Mouse (Mus musculus): ENCODE results near the gene H2al1n.
"Not testable (repeated sequence)": the region's sequence is repeated elsewhere in the genome, so short reads cannot be mapped to it uniquely, and the experiment has no call there.

Gene H2al1n

DNA sequence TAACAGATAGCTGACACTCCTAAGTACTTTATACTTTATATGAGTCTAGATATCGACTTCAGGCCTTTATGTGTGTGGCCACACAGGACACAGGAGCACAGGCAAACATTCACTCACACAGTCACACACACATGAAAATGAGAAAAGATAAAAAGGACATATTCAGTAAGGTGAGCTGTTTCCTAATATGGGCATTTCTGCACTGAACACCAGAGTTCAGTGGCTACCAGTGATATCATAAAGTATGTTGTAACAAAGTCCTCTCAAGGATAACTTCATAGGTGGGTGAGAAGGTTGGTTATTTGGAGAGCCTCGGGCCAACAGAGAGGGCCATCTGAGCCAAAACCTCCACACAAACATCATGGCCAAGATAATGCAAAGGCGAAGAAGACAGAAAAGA, at the start of gene H2al1n:
Gene H2al1n, plus strand, starts transcription at position 301 of the 400 bp plus-strand sequence.
- not testable (repeated sequence) for DNase-seq (ENCODE audit: low spot score)

DNA sequence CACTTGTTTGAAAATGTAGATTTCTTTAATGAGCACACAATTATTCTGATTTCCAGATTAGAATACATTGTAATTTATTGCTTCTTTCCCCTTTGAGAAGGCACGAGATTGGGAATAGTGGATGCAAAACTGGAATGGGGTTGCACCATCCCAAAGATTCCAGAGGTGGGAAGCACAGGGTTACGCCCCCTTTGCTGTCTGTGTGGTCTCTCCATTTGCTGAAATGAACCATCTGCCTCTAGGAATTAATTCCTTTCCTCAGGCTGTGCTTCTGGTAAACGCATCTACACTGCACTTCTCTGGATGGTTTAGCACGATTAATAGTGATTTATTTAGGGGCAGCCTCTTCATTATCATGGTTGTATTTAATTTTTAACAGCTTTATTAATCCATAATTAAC, 11.7 kb upstream of the H2al1n start:
- no peak for DNase-seq (ENCODE audit: low spot score)

DNA sequence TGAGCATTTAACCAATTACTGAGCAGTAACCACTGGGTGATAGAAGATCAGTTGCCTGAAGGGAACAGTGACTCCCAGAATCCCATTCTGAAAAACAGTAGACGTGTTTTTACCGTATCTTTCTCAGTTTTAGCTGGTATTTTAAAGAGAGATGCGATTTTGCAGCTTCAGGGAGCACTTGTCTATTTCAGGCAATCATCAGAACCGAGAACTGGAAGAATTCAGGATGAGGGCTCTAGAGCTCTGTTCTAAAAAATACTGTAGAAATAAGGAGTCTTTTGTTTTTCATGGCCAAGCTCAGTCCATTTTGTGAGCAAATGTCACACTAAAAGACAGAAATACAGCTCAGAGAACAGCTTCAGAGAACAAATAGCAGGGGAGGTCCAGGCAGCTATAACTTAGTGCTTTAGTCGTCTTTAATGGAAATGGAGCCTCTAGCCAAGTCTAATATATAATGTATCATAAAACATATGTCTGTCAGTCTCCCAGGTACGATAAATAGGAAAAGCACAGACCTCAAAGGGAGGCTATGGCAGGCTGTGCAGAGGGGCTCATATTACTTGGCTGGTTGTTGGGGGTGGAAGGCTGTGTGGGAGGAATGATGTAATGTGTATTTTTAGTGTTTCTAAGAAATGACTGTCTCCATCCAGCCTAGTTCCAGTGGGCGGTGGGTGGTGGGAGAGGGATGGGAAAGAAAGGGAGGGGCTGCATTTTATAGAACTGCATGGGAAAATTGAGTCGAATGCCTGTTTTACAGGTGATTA, 4.7 kb upstream of the H2al1n start:
- DNase-seq (ENCODE audit: low spot score): no peak

DNA sequence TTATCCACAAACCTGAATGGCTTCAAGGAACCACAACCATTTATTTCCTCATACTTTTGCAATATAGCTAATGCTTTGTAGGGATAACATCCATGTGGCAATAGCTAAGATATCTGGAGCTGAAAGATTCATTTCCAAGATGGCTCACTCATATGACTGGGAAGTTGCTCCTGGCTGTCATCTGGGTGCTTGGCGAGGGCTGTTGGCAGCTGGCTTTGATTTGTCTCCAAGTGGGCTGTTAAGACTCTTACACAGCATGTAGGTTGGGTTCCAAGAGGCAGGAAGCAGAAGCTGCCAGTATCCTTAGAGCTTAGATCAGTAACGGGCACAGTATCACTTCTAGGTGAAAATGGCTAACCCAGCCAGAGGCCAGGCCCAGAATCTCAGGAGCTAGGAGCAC, 18.3 kb downstream of the H2al1n start:
- DNase-seq (ENCODE audit: low spot score): no peak

DNA sequence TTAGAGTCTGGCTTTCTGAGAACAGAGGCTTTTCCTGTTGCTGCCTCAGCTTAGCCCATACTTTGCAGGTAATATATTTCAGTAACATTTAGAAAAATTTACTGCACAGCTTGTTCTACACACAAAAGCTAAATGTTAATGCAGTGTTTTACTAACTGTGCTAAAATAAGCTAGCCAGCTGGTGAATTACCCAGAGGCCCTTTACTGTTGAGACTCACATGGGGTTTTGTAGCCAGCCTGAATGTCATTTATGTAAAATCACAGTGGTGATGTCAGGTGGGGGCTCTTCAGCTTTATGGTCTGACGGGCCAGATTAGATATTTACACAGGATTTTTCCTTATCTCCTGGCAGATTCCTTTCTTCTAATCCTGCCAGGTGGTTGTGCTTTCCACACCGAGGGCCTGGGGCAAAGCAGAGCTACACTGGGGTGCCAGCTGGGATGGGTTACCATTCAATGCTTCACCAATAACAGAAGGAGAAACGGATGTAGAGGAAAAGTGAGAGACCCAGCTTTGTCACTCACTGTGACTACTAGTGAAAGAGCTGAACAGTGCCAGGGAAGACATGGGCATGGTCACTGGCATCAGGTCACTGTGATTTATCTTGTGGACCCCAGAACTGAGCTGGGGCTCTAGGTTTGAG, 48.8 kb downstream of the H2al1n start:
- no peak for DNase-seq (ENCODE audit: low spot score)
